Mouse (Mus musculus): ENCODE measurements around the gene Ubash3a.

GRCm38 (mm10) chr17:31226368-31226767 is 18.7 kb downstream of the Ubash3a start:
- TF ChIP-seq CTCF (IDR thresholded peaks at IDR 0.05) (no peak), EP300 (IDR thresholded peaks at IDR 0.05) (no peak)
